Mouse (Mus musculus) naive thymus-derived CD4-positive, alpha-beta T cell, adult 5 months (primary cell): ENCODE results near the gene Hapln4. TPM values are rescaled to one million over a fixed set of nuclear protein-coding genes. Genes with fewer than 3 reads are reported as not detected.

Experiments used
- polyA plus RNA-seq: library from polyadenylated mRNA; unstranded; fragments of 100-300 nt; shearing (Covaris generic); gene quantifications from one replicate; pipeline ENCODE4 v1.2.1, GENCODE M21; 2017

Hapln4 gene
- polyA plus RNA-seq, result not detected

DNA sequence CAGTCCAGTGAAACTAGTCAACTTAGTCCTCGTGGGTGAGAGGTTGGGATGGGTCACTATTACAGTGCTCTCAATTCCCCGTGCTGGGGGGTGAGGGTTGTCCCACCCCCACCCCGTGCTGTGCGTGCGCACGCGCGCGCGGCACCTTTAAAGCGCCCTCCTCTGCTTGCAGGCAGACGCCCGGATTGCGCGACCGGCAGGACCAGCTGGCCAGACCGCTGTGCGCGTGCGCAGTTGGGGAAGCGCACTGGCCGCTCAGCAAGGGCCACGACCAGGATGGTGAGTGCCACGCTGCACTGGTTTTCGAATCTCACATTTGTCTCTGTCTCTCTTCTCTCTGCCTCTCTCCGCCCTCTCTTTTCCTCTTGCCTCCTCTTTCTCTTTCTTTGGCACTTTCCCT, at the start of gene Hapln4:
Gene Hapln4 (plus strand): TSS at position 173 of the 400 bp plus-strand sequence.

DNA sequence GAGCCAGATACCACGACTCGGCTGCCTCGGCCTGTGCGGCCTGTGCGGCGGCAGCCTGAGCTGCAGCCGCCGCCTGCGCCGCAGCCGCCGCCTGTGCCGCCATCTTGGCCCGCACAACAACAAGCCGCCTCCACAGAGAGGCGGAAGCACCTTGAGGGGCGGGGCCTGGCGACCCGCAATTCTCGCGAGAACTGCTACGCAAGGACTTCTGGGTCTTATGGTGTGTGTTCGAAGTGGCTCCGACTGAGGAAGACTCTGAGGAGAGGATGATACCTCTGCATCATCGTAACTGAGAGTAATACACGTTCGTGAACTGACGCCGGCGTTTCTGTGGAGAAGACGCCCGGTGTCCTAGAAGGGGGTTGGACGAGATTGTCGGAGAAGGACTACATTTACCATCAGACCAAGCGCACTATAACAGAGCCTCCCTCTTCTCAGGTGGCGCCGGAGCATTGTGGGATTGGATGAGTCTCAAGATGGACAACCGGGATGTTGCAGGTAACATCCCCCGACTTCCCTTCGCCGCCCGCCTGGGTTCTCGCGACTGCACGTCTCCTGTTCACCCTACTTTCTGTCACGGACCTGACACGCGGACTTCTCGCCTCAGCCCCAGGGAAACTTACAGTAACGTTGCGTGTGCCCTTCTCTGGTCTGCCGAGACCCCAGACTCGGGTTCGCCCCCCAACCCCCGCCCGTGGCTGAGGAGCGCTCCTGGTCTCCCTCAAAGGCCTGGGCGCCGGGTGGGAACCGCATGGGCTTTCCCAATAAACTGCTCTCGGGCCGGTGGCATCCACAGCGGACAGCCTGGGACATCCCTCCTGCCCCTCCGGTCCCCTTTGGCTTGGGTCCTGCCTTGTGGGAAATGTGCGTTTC, 40.4 kb upstream of the Hapln4 start, which contains the start of the genes Mau2 and Sugp1:
Gene Mau2 (minus strand): TSS at position 152 of the 873 bp plus-strand sequence.
Gene Sugp1 (plus strand): TSS at position 231 of the 873 bp plus-strand sequence.

DNA sequence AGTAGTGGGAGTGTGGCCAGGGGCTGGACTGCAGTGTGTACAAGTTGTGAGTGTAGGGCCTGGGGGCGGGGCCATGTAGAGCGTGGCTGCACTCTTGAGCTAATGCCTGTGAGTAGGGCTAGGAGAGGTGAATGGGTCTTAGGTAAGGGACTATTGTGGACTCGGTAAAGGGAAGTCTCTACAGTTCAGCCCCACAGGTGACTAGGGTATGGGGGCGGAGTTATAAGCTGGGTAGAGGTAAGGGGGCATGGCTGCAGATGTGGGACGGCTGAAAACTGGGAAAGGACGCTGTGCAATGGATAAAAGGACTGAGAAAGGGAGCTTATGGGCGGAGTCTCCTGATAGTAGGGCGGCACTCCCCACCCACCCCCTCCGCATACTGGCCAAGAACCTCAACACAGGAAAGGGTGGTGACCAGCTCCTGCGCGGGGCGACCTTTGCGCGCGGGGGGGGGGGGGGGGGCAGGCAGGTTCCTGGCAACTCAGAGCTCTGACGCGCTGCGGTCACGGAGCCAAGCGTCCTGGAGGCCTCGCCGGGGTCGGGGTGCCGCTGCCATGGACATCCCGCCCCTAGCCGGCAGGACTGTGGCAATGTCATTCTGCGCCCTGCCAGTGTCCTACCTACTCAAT, 10.7 kb upstream of the Hapln4 start, which contains the start of gene Tm6sf2:
Gene Tm6sf2 (plus strand): TSS at position 484 of the 629 bp plus-strand sequence.

DNA sequence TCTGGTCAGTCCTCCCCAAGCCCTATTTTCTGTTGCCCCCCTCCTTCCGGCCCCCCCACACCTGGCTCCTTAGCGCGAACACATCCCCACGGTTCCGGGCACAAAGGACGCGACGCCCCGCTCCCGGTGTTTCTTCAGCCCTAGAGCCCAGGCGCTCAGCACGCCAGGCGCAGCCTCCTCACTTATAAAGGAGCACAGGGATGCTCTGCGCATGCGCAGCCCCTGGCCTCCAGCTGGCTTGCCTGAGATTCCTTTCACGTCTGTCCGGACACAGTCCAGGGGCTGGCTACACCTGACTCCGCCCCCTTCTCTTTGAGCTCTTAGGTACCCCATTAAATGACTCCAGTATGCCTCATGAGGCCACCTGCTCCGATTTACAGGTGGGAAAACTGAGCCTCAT, 37.4 kb downstream of the Hapln4 start, which contains the start of gene Ncan:
Gene Ncan (minus strand): TSS at position 207 of the 400 bp plus-strand sequence.

DNA sequence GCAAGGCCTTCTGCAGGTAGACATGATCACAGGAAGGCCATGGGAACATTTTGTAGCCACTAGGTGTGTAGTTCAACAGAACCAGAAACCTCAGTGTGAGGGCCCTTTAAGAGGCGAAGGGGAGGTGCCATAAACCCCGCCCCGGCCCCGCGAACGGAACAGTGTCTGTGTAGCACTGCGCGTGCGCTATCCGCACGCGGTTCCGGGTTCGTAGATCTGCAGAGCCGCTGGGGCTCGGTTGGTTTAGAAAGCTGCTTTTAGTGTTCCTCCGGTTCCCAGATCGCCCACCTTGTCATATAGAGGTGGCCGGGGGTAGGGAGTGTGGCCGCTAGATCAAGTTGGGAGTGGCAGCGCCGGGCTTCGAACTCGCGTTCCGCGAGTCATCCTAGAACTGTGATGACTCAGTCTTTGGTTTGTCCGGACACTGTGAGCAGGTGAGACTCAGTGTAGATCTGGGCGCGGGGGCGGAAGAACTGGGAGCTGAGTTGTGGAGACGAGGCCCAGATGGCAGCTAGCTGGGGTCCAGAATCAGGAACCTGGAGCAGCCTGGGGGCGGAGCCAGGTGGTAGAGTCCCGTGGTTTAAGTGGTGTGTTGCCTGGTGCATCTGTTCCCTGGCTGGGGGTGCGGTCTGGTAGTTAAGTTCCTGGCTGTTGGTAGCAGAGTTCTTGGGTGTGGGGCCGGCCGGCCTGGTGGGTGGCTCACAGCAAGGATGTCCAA, 48.1 kb downstream of the Hapln4 start, which contains the start of gene Nr2c2ap:
Gene Nr2c2ap (plus strand): TSS at position 168 of the 718 bp plus-strand sequence.

DNA sequence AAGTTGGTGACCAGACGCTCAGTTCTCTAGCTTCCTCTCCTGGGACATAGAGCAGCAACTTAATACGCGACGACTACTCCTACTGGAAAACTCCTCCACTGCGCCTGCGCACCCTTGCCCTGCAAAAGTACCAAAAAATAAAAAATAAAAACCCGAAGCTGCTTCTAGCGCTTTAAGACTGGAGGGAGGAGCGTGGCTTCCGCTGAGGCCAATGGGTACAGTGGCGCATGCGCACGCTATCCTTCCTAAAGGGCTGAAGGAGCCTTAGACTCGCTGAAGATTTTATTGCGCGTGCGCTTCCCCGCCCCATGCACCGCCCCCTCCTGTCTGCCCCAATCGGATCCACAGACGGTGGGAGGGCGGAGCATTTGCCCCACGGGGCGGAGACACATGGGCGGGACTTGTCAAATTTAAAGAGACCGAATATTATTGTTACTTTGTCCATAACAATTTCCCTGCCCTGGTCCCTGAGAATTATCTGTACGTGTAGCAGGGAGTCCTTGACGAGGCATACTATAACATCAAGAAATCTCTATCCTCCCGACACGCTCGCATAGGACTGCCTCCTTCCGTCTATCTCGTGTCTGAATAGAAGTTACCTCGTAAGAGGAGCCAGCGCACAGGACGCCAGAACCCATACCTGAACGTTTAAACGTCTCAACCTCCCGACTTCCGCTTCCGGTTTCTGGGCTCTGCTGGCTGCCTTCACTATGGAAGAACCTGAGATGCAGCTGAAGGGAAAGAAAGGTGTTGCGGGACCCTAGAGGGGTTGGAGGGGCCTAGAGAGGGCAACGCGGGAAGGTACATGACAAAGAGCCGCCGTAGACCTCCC, 56.0 kb downstream of the Hapln4 start, which contains the start of the genes Rfxank, Borcs8 and Mef2b:
Gene Rfxank (minus strand): TSS at position 129 of the 832 bp plus-strand sequence.
Gene Borcs8 (plus strand): TSS at position 474 of the 832 bp plus-strand sequence.
Gene Mef2b (plus strand): TSS at position 686 of the 832 bp plus-strand sequence.

Other genes with a start within 250 kb of the Hapln4 start
- not detected for gene Cilp2, start 195.8 kb upstream of the Hapln4 start, polyA plus RNA-seq
- gene Tssk6, start 181.3 kb upstream of the Hapln4 start, polyA plus RNA-seq, result 1.3 TPM
- 80.1 TPM for gene Ndufa13, start 180.9 kb upstream of the Hapln4 start, polyA plus RNA-seq
- 1.7 TPM for gene Yjefn3, start 180.7 kb upstream of the Hapln4 start, polyA plus RNA-seq
- 116 TPM for gene Gatad2a, start 87.1 kb upstream of the Hapln4 start, polyA plus RNA-seq
- gene Mau2, start 40.7 kb upstream of the Hapln4 start, polyA plus RNA-seq, result 143 TPM
- gene Sugp1, start 40.6 kb upstream of the Hapln4 start, polyA plus RNA-seq, result 52.6 TPM
- gene Tm6sf2, start 10.5 kb upstream of the Hapln4 start, polyA plus RNA-seq, result not detected
- not detected for gene Ncan, start 37.4 kb downstream of the Hapln4 start, polyA plus RNA-seq
- gene Nr2c2ap, start 47.9 kb downstream of the Hapln4 start, polyA plus RNA-seq, result 48.4 TPM
- 21.7 TPM for gene Rfxank, start 55.7 kb downstream of the Hapln4 start, polyA plus RNA-seq
- gene Borcs8, start 56.0 kb downstream of the Hapln4 start, polyA plus RNA-seq, result 36.2 TPM
- gene Mef2b, start 56.3 kb downstream of the Hapln4 start, polyA plus RNA-seq, result 0.97 TPM
- 45.8 TPM for gene Tmem161a, start 88.9 kb downstream of the Hapln4 start, polyA plus RNA-seq
- 7.9 TPM for gene Slc25a42, start 128.8 kb downstream of the Hapln4 start, polyA plus RNA-seq
- 36.8 TPM for gene Sugp2, start 150.8 kb downstream of the Hapln4 start, polyA plus RNA-seq
- 11.5 TPM for gene Armc6, start 151.0 kb downstream of the Hapln4 start, polyA plus RNA-seq
- gene Homer3, start 199.4 kb downstream of the Hapln4 start, polyA plus RNA-seq, result 2.6 TPM
- 60.5 TPM for gene Ddx49, start 219.0 kb downstream of the Hapln4 start, polyA plus RNA-seq
- gene Cope, start 219.1 kb downstream of the Hapln4 start, polyA plus RNA-seq, result 237 TPM
- not detected for gene Cers1, start 232.3 kb downstream of the Hapln4 start, polyA plus RNA-seq
- gene Gdf1, start 246.4 kb downstream of the Hapln4 start, polyA plus RNA-seq, result 0.44 TPM